Mouse (Mus musculus): ENCODE data around the gene Zkscan4.

DNA sequence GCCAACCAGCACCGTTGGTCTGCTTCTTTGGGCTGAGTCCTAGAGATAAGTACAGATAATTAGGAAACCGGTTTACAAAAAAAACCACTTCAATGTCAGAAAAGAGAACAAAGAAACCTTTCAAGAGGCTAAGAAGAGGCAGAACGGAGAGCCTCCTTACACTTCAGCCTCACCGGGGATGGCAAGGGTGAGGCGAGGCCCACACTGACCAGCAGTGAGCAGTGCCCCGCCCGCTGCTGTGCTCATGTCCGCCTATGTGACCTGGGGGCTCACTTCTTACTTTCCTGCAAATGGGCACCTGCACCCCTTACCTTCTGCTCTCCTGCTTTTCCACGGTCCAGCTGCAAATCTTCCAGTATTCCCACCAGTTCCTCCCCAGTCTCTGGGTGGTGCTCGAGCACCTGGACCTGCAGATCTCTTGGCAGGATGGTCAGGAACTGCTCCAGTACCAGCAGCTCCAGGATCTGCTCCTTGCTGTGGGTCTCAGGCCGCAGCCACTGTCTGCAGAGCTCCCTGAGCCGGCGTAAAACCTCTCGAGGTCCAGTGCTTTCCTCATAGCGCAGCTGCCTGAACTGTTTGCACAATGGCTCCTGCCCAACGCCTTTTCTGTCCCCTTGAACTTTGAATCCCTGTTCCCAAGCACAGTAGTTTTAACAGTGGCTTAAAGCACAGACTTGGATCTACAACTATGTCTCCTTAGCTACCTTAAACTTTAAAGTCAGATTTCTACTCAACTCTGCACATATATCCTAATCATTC, 30.7 kb upstream of the Zkscan4 start:
- TF ChIP-seq POLR2A (IDR thresholded peaks at IDR 0.05; ENCODE audit: borderline replicate concordance, low read depth, low read length) (no peak), CTCF (IDR thresholded peaks at IDR 0.05; ENCODE audit: low read depth, low read length) (no peak)
